Mouse (Mus musculus) thymus, adult 18-20 months (tissue): Measurements from ENCODE around the gene Zfp653.

Source experiments
- DNase-seq, 2 experiments: peaks; one replicate each; pipeline ENCODE4 v3.0.0; 2022; ENCODE audit warnings: mixed read lengths in 2 of 2

The Zfp653 gene

DNA sequence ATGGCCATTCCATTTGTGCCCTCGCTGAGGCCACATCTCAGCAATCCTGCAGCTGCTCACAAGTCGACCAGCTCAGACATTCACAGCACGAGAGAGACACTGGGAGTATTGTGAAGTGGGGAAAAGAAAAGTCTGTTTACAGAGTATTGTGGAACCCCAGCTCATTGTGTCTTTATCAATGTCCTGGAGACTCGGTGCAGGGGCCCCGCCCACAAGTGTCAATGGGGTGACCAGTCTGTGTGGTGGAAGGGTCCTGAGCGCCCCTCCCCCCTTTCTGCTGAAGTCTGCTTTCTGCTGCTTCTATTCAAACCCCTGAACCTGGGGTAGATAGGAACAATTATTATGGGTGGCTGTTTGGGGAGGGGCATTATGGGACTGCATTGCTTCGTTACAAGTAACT, 42.7 kb downstream of the Zfp653 start:
- no peak for DNase-seq

DNA sequence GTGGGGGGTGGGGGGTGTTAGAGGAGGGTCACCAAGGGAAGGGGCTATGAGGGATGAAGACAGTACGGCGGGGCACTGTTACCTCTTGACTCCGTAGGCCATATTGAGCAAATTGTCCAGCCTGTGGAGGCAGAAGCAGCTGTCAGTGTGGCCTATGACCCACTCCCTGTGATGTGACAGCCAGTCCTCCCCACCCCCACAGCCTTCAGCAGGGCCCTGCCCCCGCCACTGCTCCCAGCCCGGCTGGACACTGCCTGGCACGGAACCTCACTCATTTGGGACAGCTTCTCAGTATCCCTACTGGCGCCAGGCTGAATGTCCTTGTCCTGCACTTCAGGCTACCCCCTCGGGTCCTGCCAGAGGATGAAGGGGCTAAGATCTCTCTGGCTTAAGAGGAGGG, 46.6 kb downstream of the Zfp653 start:
- no peak for DNase-seq

DNA sequence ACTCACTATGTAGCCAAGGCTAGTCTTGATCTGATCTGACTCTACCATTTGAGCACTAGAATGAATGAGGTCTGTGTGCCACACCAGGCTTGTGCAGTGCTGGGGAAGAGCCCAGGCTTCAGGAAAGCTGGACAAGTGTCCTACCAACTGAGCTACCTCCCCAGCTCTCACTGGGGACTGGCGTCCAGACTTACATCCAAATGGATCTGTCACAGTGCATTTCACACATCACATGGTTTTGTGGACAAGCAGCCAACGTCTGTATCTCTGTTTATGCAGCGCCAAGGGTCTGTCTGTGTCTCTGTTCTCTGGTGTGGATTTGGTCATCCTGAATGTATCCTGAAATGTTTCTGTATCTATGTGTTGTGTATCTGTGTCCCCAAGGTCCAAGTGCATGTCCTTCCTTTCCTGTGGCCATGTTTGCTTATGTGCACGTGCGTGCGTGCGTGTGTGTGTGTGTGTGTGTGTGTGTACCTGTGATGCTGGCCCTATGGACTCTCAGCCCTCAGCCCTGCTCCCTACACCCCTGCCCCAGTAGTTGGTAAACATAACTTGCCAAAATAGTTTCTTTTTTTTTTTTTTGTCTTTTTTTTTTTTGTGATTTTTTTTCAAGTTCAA, 53.9 kb downstream of the Zfp653 start:
- DNase-seq, result no peak

DNA sequence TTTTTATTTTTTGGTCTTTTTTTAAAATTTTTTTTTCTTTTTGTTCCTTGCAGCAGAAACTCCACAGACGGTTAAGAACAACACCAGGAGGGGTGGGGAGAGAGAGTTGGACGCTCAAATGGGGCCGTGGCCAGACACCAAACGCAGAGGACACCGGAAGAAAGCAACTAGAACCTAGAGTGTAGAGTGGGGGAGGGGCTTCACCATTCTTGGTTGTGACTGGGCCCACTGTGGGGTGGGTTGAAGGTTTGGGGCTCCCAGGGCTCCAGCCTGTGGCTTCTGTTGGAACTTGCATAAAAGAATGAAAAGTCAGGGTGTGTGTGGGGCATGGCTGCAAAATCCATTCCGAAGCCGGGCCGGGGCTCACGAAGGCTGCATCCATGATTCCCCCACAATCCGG, 54.9 kb downstream of the Zfp653 start:
- no peak for DNase-seq

DNA sequence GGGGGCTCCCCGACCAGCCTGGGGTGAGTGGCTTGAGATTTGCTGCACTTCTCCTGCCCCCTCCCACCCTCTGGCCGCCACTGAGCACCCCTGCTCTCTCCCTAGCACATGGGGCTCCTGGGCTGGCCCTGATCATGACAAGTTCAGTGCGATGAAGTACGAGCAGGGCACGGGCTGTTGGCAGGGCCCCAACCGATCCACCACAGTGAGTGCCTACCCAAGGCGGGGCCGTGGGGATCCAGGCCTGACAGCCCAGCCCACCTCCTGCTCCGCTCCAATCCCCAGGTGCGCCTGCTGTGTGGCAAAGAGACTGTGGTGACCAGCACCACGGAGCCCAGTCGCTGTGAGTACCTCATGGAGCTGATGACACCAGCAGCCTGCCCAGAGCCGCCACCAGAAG, 58.4 kb downstream of the Zfp653 start:
- no peak for DNase-seq

DNA sequence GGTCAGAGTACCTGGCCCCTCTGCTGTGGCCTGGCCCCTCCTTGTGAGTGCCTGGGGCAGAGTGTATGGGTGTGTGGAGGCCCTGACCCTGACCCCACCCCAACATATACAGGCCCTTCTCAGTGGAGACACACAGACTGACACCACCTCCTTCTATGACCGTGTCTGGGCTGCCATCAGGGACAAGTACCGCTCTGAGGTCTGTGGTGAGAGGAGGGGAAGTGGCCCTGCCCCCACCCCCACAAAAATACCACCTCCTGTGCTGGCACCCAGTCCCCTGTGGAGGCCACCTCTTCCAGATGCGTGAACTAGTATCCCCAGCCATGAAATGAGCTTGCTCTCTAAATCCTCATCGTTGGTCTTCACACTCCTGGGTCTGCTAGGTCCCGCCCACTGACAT, 60.1 kb downstream of the Zfp653 start:
- no peak for DNase-seq
